Mouse (Mus musculus): ENCODE data around the gene Igsf6.
"Not testable (repeated sequence)": the region's sequence is repeated elsewhere in the genome, so short reads cannot be mapped to it uniquely, and the experiment has no call there.

The Igsf6 gene

DNA sequence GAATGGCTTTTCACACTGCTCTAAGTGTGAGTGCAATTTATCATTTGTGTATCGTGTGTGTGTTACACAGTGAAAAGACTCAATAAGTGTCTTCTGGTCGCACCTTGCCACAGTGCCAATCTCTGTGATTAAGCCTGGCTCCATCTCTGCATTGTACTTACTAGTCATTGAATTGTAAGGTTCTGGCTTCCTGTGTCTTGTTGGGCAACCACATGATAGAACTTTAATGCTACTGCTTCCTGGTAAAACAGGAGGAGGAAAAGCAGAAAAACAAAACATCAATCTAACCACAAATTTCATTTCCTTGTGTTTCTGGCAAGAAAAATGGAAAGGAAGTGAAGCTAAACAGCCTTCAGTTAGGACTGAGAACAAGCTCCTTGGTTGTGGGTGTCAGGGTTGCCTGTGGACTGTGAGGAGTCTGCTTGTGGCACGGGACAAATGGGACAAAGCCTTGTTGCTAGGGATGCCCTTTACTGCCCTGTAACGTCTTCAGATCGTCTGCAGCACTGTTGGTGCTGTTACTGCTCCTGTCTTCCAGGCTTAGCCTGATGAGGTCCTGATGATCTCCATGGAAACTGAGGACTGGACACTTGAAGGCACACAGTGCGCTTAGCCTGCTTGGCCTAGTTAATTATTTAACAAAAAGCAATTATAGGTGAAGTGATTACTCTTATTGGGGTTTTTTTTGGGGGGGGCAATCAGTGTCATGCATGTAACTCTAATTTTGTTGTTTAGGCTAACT lies 14.7 kb downstream of the Igsf6 start:
- DNase-seq (ENCODE audit: low spot score): no peak

DNA sequence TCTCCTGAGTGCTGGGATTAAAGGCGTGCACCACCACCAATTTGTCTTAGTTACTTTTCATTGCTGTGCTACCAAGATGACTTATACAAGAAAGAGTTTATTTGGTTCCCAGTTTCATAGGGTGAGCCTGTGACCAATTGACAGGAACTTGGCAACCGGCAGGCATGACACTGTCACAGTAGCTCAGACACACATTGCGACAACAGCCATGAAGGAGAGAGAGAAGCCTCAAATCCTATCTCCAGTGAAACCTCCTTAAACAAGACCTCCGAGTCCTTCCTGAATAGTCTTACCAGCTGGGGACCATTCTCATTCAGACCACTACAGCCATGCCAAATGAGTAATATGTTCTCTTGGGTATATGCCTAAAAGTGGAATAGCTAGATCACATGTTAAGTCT lies 21.3 kb downstream of the Igsf6 start:
- no peak for DNase-seq (ENCODE audit: low spot score)

DNA sequence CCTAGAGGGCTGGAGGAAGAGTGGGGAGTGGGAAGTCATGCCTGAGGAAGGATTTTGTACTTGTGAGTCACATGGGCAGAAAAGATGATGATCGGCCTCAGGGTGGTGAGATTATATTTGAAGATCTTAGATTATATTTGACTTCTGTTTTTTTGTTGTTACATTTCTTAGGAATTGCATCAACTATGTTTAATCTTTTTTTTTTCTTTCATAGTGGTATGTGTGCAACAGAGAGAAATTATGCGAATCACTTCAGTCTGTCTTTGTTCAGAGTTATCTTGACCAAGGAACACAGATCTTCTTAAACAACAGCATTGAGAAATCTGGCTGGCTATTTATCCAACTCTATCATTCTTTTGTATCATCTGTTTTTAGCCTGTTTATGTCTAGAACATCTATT lies 26.7 kb downstream of the Igsf6 start:
- DNase-seq (ENCODE audit: low spot score): no peak

DNA sequence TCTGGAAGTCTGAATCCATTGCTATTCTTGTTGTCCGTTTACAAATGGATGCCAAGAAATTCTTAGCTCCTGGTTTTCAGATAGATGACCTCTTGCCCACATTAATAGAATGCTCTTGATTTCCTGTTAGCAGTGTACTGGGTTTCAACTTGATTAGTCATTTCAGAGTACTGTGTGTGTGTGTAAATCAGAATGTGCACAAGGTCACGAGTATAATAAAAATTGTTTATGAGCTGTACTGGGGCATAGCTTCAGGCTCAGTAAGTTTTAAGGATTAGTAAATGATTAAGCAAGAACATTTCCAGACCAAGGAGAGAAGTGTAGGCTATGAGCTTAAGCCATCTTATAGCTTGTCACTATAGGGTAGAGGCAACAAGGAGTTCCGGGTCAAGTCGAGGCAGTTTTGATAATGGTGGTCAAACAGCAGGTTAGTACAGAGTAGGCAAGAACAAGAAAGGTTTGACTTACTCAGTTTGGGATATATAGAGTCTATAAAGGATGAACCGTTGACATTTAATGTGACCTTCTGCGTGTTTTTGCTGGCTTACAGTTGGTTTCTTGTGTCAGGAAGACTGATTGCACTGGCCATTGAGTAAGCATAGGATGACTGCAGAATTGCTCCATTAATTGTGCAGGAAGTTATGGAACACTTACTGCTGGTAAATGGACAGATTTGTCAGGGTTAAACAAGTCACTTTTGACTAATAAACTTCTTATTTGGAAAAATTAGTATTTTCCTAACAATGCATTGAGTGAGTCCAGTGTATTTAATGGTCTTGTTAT lies 28.5 kb downstream of the Igsf6 start:
- DNase-seq (ENCODE audit: low spot score): no peak

DNA sequence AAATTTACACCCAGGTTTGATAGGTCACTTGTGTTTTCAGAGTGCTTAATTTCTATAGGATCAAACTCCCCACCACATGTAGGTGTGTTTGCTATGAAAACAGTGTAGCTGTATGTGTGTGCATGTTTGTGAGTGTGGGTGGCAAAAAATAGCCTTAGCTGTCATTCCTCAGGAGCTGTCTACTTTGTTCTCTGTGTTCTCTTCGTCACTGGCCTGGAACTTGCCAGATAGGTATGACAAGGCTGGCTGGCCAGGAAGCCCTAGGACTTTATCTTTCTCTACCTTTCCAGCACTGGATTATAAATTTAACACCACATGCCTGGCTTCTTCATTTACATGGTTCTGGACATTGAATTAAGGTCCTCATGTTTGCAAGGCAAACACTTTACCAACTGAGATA lies 30.1 kb downstream of the Igsf6 start:
- no peak for DNase-seq (ENCODE audit: low spot score)

DNA sequence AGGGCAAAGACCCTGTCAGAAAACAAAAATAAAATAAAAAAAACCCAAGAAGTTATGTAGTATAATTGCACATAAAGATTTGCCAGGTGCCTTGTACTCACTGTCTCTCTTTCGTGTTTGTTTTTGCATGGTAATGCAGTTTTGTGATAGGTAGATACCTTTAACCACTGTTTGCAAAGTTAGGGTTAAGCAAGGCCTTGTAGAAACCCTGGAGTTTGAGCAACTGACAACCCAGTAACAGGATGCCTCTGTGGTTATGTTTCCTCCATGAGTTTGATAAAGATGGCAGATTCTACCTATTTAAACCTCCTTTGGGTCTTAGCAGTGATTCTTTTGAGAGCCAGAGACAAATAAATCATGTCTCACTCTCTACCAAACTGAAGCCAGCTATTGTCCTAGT lies 30.9 kb downstream of the Igsf6 start:
- no peak for DNase-seq (ENCODE audit: low spot score)

DNA sequence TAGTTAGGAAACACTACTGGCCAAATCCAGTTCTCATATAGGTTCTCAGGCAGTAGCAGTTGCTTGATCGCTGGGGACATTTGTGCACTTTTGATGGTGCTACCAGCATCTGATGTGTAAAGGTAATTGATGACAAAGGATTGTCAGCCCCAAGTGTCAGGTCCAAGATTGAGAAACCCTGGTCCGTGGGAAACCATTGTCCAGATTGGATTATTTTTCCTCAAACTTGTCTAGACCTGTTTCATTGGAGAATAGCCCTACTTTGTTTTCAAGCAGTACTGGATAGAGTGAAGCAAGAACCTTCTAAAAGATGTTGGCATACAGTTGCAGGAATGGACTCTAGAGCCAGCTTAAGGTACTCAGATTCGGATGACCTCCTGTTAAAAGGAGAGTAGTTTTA lies 31.4 kb downstream of the Igsf6 start:
- DNase-seq (ENCODE audit: low spot score): no peak

DNA sequence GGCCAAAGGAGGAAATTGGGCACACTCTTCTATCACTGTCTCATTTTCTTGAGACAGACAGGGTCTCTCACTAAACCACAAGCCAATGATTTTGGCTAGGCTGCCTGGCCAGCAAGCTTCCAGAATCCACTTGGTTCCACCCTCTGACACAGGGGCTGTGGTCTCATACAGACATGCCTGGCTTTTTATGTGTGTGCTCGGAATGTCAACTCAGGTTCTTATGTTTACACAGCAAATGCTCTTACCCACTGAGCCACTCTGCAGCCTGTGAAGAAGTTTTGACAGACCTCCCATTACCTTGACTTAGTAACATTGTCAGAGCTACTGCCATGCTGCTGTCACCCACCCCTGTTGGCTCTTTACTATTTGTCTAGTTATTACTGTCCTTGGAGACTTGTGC lies 32.4 kb downstream of the Igsf6 start:
- no peak for DNase-seq (ENCODE audit: low spot score)

DNA sequence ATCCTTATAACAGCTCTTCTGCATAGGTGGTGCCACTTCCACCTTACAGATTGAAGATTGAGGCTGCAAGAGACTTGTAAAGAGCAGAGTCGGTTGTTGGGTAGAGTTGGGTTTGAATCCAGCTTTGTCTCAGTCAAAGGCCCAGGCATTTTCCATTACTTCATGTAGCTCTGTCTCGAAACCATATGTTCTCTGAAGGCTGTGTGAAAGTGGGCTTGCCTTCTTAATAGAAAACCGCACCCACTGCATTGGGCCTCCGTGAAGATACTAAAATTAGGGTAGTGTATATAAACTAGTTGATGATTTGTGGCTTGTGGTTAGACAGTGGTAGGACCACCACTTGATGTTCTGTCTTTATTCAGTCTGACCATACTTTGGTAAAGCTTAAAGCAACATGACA lies 33.8 kb downstream of the Igsf6 start:
- no peak for DNase-seq (ENCODE audit: low spot score)

DNA sequence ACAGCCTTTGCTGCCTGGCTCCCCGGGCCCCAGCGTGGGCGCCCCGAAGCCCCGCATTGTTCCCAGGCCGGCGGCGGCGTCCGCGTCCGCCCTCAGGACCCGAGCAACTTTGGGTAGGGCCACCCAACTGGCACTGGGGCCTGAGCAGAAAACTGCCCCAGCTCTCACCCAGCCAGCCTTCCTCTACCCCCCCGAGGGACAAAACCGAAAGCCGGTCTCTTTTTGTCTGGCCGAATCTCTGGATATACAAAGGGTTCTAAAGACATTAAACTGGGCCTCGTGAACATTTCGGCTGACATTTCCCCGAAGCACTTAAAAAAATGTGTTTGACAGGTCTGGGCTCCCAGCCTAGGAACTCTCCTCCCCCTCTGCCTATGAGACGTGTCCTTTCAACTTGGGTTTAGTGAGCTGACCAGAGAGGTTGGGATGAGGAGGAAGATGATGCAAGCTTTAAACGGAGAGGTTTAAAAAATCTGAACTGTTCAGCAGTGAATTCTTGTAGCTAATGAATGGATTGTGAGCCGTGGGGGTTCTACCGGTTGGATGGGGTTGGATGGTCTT lies 39.1 kb downstream of the Igsf6 start:
- DNase-seq (ENCODE audit: low spot score): peak; percentile 16

DNA sequence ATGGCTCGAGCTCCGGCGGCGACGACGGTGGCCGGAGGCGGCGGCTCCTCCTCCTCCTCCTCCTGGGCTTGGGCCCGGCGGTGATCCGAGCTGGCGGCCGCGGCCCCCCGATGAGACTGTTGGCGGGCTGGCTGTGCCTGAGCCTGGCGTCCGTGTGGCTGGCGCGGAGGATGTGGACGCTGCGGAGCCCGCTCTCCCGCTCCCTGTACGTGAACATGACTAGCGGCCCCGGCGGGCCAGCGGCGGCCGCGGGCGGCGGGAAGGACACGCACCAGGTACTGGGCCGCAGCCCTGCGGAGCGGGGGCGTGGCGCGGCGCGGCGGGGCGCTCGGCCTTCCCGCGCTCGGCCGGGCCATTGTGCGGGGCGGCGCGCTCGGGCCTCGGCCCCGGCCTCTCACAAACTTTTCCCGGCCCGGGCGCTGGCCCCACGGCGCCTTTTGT lies 39.7 kb downstream of the Igsf6 start:
- peak; percentile 68 for DNase-seq (ENCODE audit: low spot score)

DNA sequence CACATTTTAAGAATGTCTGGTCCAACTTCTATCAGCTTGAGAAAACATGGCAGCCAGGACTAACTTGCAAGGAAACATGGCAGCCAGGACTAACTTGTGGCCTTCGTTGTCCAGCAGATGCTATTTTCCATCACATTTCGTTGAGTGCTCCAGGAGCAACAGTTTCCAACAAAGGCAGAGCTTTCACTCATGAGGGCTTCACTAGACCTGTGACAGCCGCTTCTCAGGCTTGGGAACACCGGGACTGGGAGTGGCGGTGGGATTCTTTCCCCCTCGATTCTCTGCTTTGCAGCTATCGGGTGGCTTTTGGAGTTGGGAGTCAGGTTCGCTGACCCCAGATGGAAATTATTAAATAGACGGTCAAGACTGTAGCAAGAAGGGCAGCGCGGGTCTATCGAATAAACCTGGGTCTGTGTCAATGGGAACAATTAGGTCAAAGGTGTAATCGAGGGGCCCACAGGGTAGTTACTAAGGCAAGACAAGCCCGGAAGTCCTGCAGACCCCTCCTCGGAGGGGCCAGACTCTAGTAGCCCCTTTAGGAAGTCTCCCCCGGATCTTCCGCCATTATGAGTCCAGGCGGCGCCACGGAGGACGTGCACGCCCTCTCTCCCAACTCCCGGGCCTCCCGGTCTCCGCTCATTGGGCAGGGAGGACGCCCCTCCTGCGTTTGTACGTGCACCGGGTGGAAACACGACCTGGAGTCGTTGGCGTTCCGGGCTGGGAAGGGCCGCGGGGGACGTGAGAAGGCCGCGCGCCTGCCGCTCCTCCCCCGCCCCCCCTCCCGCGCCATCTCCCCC lies 40.3 kb downstream of the Igsf6 start, which contains the start of gene Mettl9:
Mettl9 (plus strand) TSS at position 590 of the 797 bp plus-strand sequence.
- peak; percentile 80 for DNase-seq (ENCODE audit: low spot score)

DNA sequence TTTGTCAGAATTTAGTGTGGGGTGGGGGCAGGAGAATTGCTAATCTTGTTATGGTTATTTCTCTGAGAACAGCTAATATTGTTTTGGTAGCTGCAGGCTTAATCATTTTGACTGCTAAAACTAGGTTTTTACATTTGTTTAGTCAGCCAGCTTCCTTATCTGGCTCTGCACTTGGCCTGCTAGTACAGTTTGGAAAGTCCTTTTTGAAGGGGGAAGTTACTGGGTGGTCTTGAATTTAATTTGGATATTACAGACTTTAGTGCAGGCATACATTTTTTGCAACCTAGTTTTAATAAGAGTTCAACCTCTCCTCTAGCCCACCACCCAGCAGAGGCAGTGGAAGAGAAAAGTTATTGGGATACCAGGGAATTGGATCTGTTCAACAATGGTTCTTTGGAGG lies 44.4 kb downstream of the Igsf6 start:
- not testable (repeated sequence) for DNase-seq (ENCODE audit: low spot score)

DNA sequence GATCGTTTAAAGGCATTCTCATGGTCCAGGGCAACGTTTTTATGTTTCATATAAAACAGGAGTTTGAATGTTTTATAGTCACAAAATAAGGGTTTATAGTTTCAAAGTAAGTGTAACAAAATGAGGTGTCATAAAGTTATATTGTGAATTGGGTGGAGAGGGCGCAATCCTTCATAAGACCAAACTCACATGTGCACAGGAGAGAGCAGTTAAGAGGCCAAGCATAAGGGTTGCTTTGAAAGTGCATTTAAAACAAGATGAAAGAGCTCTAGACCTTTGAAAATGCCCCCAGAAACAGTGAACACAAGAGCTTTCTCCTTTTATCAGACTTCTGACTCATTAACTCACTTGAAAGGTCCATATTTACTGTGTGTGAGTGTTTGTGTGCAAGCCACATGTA lies 48.1 kb downstream of the Igsf6 start:
- no peak for DNase-seq (ENCODE audit: low spot score)

DNA sequence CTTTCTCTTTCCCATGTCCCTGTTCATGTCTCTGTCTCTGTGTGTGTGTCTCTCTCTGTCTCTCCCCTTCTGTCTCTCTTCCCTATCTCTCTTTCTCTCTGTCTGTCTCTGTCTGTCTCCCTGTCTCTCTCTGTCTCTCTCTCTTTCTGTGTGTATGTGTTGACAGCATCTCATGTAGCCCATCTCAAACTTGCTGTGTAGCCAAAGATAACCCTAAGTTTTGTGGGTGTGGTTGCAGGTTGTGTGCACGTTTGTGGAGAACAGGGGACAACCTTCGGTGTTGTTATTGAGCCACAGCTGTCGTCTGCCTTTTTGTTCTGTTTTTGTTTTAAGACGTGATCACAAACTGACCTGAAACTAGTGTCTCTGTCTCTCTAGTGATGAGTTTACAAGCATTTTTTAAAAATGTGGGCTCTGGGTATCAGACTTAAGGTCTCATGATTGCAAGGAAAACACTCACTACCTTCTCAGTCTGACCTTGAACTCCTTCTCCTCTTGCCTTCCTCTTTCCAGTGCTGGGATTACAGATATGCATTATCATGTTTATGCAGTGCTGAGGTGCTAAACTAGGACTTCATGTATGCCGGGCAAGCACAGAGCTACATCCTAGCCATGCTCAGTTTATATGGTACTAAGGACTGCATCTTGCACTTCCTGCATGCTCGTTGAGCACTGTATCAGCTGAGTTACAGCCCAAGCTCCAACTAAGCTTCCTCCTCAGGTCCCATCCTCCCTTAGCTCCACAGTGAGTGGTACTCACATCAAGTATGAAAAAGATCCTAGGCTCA lies 49.0 kb downstream of the Igsf6 start:
- no peak for DNase-seq (ENCODE audit: low spot score)

DNA sequence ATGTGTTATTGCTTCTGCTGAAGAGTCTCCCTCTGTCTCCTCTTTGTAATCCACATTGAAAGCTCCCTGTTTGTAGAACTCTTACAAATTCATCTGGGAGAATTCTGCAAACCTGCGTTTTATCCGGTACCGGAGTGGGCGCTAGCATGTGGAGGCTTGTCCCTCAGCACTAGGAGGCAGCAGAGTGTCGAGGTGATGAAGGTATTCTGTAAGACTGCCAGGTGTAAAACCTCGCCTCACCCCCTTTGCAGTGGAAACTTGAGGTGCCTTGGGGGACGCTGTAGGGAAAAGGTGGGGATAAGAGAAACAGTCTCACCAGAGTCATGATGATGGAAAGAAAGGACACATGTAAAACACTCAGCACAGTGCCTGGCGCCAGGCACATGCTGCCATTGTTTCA lies 54.1 kb downstream of the Igsf6 start:
- DNase-seq (ENCODE audit: low spot score): no peak

DNA sequence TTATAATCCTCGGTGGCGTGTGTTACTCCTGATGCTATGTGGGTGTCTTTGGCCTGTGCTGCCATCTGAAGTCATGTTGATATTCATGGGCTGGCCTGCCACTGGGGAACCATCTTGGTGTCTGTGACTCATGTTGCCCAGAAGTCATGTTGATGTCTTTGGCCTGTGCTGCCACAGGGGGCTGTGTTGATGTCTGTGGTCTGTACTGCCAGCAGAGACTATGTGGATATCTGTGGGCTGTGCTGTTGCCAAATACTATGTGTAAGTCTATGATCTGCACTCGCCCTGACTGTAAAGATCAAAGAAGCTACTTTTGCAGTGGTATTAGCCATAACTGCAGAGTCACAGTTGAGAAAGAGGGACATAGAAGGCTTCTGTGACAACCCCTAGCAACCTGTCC lies 55.6 kb downstream of the Igsf6 start:
- no peak for DNase-seq (ENCODE audit: low spot score)

DNA sequence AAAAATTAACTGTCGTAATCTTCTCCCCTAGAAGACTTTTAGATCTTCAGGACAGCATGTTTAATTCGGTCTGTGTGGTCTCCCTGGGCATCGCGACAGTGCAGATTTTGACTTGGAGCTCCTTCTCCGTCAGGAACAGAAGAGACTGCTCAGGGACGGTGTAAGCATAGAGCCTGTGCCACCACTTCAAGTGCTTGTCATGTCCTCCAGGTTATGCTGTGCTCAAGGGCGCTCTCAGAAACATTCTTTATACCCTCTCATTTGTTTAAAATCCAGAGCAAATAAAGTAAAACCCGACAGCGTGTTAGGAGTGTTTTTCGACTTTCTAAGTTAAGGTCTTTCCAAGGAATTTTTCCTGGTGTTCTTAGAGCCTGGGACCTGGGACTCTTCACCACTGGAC lies 59.9 kb downstream of the Igsf6 start:
- DNase-seq (ENCODE audit: low spot score): no peak
